Mouse (Mus musculus) liver, embryonic 13.5 days (tissue): ENCODE data around the gene Crhr2. TPM values are rescaled to one million over a fixed set of nuclear protein-coding genes. Genes with fewer than 3 reads are reported as not detected.

Experiments
- ATAC-seq: fragments of 200-750 bp; cut with Nextera tagmentation; 2 replicates; pipeline ENCODE4 v1.8.0; 2017; ENCODE audit warnings: low read depth, mild to moderate bottlenecking, moderate number of reproducible peaks, moderate library complexity
- DNase-seq: peaks from one replicate; pipeline ENCODE4 v3.0.0; 2022
- H3K27ac ChIP-seq: fragments of 300-500 bp; sonication (generic); 2 replicates; pipeline ENCODE4 v1.5.1; 2015; ENCODE audit warnings: moderate library complexity, mild to moderate bottlenecking, inconsistent platforms
- H3K27me3 ChIP-seq: fragments of 300-500 bp; sonication (generic); 2 replicates; pipeline ENCODE4 v1.6.1; 2015; ENCODE audit warnings: mild to moderate bottlenecking, inconsistent platforms
- H3K36me3 ChIP-seq: fragments of 300-500 bp; sonication (generic); 2 replicates; pipeline ENCODE4 v1.6.1; 2015; ENCODE audit warnings: mild to moderate bottlenecking, inconsistent platforms
- H3K4me1 ChIP-seq: fragments of 300-500 bp; sonication (generic); replicated peaks from 2 replicates; pipeline ENCODE4 v1.6.1; 2015; ENCODE audit warnings: inconsistent platforms
- H3K4me2 ChIP-seq: fragments of 300-500 bp; sonication (generic); 2 replicates; pipeline ENCODE4 v1.6.1; 2015; ENCODE audit warnings: inconsistent platforms, mild to moderate bottlenecking, moderate library complexity
- H3K4me3 ChIP-seq: fragments of 300-500 bp; sonication (generic); replicated peaks from 2 replicates; pipeline ENCODE4 v1.5.1; 2015; ENCODE audit warnings: mild to moderate bottlenecking, inconsistent platforms
- H3K9ac ChIP-seq: fragments of 300-500 bp; sonication (generic); 2 replicates; pipeline ENCODE4 v1.6.1; 2015; ENCODE audit warnings: mild to moderate bottlenecking, inconsistent platforms
- H3K9me3 ChIP-seq: fragments of 300-500 bp; sonication (generic); replicated peaks from 2 replicates; pipeline ENCODE4 v1.6.1; 2016; ENCODE audit warnings: inconsistent platforms
- WGBS: fragments of 180-500 bp; shearing (Covaris S2); methylation state at CpG from one replicate; pipeline ENCODE4 v1.1.7; 2015; ENCODE audit not compliant: insufficient replicate concordance; 5-methylcytosine and 5-hydroxymethylcytosine counted together
- polyA plus RNA-seq: library from polyadenylated mRNA; unstranded; fragments of >200 nt; fragmentation: Nextera tagmentation; extraction: Ambion mirVana; gene quantifications from 2 replicates; pipeline ENCODE4 v1.2.1, GENCODE M21; 2015

The Crhr2 gene
- polyA plus RNA-seq, 1 experiment from 2014 or later: 0.45 TPM

DNA sequence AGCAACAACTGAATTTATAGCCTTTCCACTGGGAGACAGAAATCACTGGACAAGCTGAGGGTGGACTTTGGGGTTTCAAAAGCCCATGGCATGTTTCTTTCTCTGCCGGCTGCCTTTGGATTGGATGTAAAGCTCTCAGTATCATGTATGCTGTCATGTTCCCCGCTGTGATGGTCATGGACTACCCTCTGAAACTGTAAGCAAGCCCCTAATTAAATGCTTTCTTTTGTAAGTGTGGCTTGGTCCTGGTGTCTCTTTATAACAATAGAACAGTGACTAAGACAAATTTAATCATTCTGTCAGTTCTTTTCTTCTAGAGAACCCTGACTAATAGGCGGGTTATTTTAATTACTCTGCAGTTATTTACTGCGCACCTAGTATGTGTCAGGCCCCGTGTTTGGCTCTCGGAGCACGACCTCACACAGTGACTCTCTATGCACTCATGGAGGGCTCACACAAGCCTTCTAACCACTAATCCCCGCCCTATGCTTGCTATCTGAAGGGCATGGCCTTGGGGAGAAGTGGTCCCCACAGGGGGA is 30.3 kb upstream of the Crhr2 start:
- Histone ChIP-seq H3K4me3 (no peak overlapping the region), H3K36me3 (no peaks in the 10 kb centered on the region), H3K27ac (no peak overlapping the region), H3K4me2 (no peak overlapping the region), H3K9me3 (no peaks in the 10 kb centered on the region), H3K9ac (no peak overlapping the region), H3K27me3 (peaks cover 2% of the 10 kb centered on the region; the same call in 1 of the 2 replicates), H3K4me1 (no peaks in the 10 kb centered on the region)
- ATAC-seq (no peak), DNase-seq (no peak)
- 65% methylated on average over 8 of the region's 8 CpGs for WGBS

DNA sequence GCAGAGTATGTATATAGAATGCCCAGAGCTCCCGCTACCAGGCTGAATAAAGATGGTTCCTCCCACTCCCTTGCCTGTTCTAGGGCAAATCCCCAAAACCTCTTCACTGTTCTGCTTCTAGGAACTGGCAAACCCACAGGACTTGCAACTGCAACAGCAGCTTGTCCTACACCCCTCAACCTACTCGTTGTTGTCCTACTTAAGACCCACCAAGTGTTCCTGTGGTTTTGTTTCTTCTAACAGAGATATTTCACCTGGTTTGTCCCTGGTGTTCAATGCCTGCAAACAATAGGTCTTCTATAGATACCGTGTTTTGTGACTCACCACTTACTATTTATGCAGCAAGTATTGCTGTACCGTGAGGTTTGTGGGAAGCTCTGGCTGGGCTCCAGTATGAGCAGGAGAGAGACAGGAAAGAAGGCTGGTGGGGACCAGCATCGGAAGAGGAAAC is 28.5 kb upstream of the Crhr2 start:
- no peak for DNase-seq
- ATAC-seq: no peak
- no peak overlapping the region for H3K4me3 ChIP-seq
- 54% methylated on average over 5 of the region's 5 CpGs for WGBS
- H3K4me2 ChIP-seq: no peak overlapping the region
- no peaks in the 10 kb centered on the region for H3K9me3 ChIP-seq
- H3K27me3 ChIP-seq: peaks cover 2% of the 10 kb centered on the region; the same call in 1 of the 2 replicates
- no peaks in the 10 kb centered on the region for H3K4me1 ChIP-seq
- H3K9ac ChIP-seq: no peak overlapping the region
- no peak overlapping the region for H3K27ac ChIP-seq
- no peaks in the 10 kb centered on the region for H3K36me3 ChIP-seq

DNA sequence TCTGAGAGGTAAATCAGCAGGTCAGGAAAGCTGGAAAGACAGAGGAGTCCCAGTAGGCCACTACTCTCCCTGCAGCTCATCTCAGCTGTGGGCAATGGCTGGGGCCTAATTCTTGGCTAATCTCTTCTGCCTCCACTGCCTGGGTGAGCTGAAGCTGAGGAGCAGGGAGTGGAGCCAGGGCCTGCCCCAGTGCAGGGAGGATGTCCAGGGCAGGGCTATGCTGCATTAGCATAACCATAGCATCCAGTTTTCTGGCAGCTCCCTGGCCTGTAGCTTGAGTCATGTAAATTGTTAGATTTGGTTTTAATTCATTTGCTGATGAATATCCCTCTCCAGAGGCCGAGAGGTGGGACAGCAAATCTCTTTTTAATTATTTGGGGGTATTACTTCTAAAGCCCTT is 26.4 kb upstream of the Crhr2 start:
- ATAC-seq: no peak
- no peak overlapping the region for H3K9ac ChIP-seq
- H3K4me1 ChIP-seq: no peaks in the 10 kb centered on the region
- no peak overlapping the region for H3K27ac ChIP-seq
- no peaks in the 10 kb centered on the region for H3K27me3 ChIP-seq
- H3K4me2 ChIP-seq: no peak overlapping the region
- no peaks in the 10 kb centered on the region for H3K36me3 ChIP-seq
- H3K9me3 ChIP-seq: no peaks in the 10 kb centered on the region
- no peak overlapping the region for H3K4me3 ChIP-seq
- WGBS: 41% methylated on average over 1 of the region's 1 CpGs
- no peak for DNase-seq

DNA sequence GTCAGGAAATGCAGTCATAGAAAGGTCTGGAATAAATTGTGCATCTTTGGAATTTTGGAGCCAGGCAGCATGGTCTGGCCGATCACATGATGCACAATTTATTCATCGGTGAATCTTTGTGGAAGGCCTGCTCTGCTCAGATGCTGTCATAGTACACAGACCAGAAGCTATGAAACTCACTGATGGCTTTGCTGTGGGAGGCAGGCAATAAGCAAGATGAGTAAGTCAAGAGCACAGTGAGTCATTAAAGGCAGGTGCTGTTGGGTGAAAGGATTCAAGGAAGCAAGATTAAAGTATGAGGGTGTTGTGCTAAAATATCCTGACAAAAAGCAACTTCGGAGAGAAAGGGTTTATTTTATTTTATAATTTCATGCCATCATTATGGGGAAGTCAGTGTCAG is 19.4 kb upstream of the Crhr2 start:
- Histone ChIP-seq H3K4me1 (peaks cover 7% of the 10 kb centered on the region; the same call in 1 of the 2 replicates), H3K27me3 (no peaks in the 10 kb centered on the region), H3K9ac (no peak overlapping the region), H3K9me3 (no peaks in the 10 kb centered on the region), H3K4me2 (no peak overlapping the region), H3K4me3 (no peak overlapping the region), H3K36me3 (no peaks in the 10 kb centered on the region), H3K27ac (no peak overlapping the region)
- DNase-seq (no peak), ATAC-seq (no peak)
- WGBS: 73% methylated on average over 3 of the region's 3 CpGs

DNA sequence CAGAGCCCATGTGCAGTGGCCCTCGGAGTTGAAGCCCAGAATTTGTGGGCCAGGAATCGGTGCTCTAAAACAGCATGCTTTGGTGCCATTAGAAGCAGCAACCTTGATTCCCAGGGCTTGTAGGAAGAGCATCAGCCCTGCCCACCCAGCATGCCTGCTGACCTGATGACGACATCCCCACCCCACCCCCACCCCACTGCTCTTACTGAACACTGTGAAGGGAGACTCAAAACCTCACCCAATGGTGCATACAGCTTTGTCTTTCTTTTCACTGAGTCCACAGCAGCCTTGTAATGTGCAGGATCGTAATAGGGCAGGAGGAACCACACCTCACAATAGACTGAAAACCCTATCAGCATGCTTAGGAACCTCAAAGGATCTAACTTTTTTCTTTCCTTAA is 13.3 kb upstream of the Crhr2 start:
- Histone ChIP-seq H3K36me3 (no peaks in the 10 kb centered on the region), H3K27ac (no peak overlapping the region), H3K4me1 (peaks cover 7% of the 10 kb centered on the region; the same call in 1 of the 2 replicates), H3K27me3 (no peaks in the 10 kb centered on the region), H3K4me3 (no peak overlapping the region), H3K9ac (no peak overlapping the region), H3K9me3 (no peaks in the 10 kb centered on the region), H3K4me2 (no peak overlapping the region)
- 49% methylated on average over 4 of the region's 4 CpGs for WGBS
- ATAC-seq (no peak), DNase-seq (no peak)

DNA sequence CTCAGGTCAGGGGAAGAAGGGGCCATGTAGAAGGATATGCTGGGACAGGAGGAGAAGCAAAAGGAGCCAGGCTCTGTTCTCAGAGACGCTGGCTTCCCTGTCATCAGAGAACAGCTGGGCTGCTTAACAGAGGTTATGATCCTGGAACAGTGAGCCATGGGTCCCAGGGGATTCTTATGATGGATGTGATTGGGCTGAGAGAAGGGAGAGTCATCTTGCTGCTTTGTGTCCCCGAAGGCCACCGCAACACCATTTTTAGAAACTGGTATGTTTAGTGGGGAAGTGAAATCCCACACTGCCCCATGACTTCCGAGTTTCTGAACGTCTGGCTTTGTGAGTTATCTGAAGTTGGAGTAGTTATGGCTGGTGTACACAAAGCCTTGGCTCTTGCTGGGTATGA is 12.5 kb upstream of the Crhr2 start:
- DNase-seq (no peak), ATAC-seq (no peak)
- 48% methylated on average over 5 of the region's 5 CpGs for WGBS
- Histone ChIP-seq H3K27ac (no peak overlapping the region), H3K9me3 (no peaks in the 10 kb centered on the region), H3K27me3 (no peaks in the 10 kb centered on the region), H3K9ac (no peak overlapping the region), H3K4me3 (no peak overlapping the region), H3K36me3 (no peaks in the 10 kb centered on the region), H3K4me1 (peaks cover 7% of the 10 kb centered on the region; the same call in 1 of the 2 replicates), H3K4me2 (no peak overlapping the region)

DNA sequence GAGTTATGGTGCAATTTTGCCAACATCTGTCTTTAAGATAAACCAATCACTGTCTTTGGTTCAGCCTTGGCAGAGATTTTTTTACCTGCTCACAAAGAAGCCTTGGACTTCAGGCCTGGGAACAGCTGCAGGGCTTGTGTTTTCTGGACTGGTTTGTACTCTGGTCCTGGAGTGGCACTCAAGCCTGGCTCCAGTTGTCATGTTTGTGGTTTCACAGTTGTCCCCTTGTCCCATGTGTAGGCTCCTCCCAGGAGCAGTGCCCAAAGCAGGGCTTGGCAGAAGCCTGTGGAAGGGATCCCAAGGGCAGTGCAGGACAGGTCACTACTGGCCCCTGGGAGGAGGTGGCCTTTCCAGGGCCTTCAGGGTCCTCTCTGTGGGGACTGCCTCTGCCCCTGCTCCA is 5.5 kb upstream of the Crhr2 start:
- ATAC-seq: no peak
- no peaks in the 10 kb centered on the region for H3K9me3 ChIP-seq
- H3K27ac ChIP-seq: no peak overlapping the region
- no peaks in the 10 kb centered on the region for H3K36me3 ChIP-seq
- H3K9ac ChIP-seq: no peak overlapping the region
- H3K4me3 ChIP-seq: no peak overlapping the region
- no peaks in the 10 kb centered on the region for H3K4me1 ChIP-seq
- H3K27me3 ChIP-seq: no peaks in the 10 kb centered on the region
- no peak overlapping the region for H3K4me2 ChIP-seq
- DNase-seq: no peak

DNA sequence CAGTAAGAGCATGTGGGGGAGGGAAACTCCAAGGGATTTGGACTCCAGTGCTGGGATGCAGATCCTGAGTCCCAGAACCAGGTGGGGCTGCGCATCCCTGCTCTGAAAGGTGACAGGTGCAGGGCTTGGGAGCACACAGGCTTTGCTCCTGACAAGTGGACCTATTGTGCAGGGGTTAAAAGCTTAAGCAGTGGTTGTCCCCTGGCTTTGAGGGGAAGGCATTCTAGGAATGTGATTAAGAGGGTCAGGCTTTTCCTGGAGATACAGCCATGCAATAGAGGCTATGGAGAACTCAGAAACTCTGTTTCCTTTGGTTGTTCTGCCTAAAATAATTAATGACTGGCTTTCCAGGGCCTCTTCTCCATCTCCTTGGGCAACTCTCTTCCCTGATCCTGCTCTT is 609 bp upstream of the Crhr2 start:
- Histone ChIP-seq H3K4me2 (no peak overlapping the region), H3K9me3 (no peaks in the 10 kb centered on the region), H3K27ac (no peak overlapping the region), H3K9ac (no peak overlapping the region), H3K4me1 (no peaks in the 10 kb centered on the region), H3K4me3 (no peak overlapping the region), H3K36me3 (no peaks in the 10 kb centered on the region), H3K27me3 (no peaks in the 10 kb centered on the region)
- ATAC-seq (no peak), DNase-seq (no peak)
- 72% methylated on average over 1 of the region's 1 CpGs for WGBS

DNA sequence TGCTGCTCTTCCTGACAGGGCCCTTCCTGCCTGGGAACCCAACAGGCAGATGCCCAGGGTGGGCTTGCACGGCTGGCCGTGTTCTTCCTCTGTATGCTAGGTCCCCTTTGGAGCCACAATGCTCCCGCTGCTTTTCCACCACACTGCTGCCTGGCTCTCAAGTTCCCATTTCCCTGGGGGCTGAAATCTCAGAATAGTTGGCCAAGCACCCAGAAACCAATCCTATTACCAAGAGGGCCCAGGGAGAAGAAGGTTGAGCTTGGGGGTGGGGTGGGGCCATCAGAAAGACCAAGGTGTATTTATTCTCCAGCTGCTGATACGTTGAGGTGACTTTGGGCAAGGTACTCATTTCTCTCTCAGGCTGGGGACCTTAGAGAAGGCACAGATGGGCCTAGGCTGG is 1.5 kb downstream of the Crhr2 start:
- Histone ChIP-seq H3K27ac (no peak overlapping the region), H3K36me3 (no peaks in the 10 kb centered on the region), H3K27me3 (no peaks in the 10 kb centered on the region), H3K9me3 (no peaks in the 10 kb centered on the region), H3K4me3 (no peak overlapping the region), H3K4me1 (no peaks in the 10 kb centered on the region), H3K9ac (no peak overlapping the region), H3K4me2 (no peak overlapping the region)
- ATAC-seq: no peak
- 61% methylated on average over 4 of the region's 4 CpGs for WGBS
- DNase-seq: no peak

DNA sequence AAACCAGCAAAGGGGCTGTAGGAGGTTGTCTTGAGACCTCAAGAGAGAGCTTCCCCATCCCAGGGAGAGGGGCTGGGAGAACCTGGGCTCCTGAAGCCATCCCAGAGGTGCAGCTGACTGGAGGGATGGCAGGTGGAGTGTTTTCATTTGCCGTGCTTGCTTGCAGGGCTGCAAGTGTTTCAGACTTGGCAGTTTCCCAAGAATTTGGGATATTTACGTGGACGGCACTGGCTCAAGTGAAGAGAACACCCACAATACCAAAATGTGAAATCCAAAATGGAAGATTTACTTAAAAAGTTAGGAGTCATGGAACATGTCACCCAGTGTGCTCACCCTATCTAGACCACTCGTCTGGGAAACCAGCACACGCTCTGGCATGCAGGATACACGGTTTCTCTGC is 2.2 kb downstream of the Crhr2 start:
- ATAC-seq (no peak), DNase-seq (no peak)
- Histone ChIP-seq H3K4me3 (no peak overlapping the region), H3K27me3 (no peaks in the 10 kb centered on the region), H3K4me1 (no peaks in the 10 kb centered on the region), H3K4me2 (no peak overlapping the region), H3K36me3 (no peaks in the 10 kb centered on the region), H3K9ac (no peak overlapping the region), H3K9me3 (no peaks in the 10 kb centered on the region), H3K27ac (no peak overlapping the region)
- 62% methylated on average over 6 of the region's 6 CpGs for WGBS

DNA sequence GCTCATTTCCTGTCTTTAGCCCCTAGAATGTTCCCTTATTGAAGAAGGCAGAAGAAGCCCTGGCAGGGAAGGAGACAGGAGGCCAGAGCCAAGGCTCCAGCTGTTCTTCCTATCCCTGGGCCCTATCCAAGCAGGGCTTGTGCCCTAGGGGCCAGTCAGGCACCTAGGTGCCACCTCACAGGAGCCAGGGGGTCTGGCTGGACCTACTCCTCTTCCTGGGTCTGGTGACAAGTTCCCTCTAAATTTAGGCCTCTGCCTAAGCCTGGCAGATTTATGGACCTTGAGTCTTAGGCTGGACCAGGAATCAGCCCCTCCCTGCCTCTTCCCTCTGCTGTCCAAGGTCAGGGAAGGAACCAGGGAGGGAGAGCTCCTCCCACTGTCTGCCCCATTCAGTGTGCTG is 4.4 kb downstream of the Crhr2 start:
- no peak for ATAC-seq
- no peak for DNase-seq
- Histone ChIP-seq H3K4me1 (no peaks in the 10 kb centered on the region), H3K4me3 (no peak overlapping the region), H3K4me2 (no peak overlapping the region), H3K27ac (no peak overlapping the region), H3K9me3 (no peaks in the 10 kb centered on the region), H3K36me3 (no peaks in the 10 kb centered on the region), H3K9ac (no peak overlapping the region), H3K27me3 (no peaks in the 10 kb centered on the region)

DNA sequence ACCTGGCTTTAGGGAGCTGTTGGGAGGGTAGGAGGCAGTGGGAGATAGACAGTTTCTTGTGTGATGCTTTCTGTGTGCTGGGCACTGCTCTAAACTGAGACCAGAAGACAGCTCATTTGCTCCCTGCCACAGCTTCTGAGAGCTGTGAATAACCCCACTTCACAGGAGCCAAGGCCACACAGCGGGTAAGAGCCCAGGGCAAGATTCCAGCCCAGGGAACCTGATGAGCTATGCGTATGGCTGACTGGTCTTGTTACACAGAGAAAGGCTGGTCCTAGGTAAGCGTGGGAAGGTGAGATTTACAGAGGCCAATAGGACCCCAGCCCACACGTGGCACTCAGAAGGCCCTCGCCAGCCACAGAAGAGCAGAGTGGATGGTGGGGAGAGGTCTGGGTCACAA is 6.2 kb downstream of the Crhr2 start:
- no peaks in the 10 kb centered on the region for H3K9me3 ChIP-seq
- H3K9ac ChIP-seq: no peak overlapping the region
- no peaks in the 10 kb centered on the region for H3K36me3 ChIP-seq
- ATAC-seq: no peak
- H3K4me1 ChIP-seq: no peaks in the 10 kb centered on the region
- H3K27me3 ChIP-seq: no peaks in the 10 kb centered on the region
- H3K4me3 ChIP-seq: no peak overlapping the region
- DNase-seq: no peak
- no peak overlapping the region for H3K4me2 ChIP-seq
- no peak overlapping the region for H3K27ac ChIP-seq
- 66% methylated on average over 5 of the region's 5 CpGs for WGBS
